Mouse (Mus musculus): Measurements from ENCODE around the gene Kcnj12. TPM values are rescaled to one million over a fixed set of nuclear protein-coding genes. Genes with fewer than 3 reads are reported as not detected.

Gene Kcnj12
- polyA plus RNA-seq, 1 experiment from 2014 or later: 0.61 TPM

DNA sequence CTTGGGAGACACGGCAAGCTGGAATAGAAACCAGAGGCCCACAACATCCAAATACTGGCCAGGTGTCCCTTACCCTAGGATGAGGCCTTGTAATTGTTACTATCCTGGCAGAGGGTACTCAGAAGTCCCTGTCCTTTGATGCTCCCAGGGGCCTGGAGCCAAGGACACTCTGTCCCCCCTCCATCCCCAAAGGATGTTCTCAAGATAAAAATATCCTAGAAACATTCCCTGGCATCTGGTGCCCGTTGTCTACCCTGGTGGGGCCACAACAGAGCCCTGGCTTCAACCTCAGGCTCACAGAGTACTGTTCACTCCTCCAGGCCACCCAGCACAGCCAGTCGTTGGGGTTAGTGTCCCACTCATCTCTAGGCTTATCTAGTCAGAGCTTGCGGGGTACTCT lies 38.3 kb downstream of the Kcnj12 start:
- Histone ChIP-seq H3K27me3 (replicated peaks; ENCODE audit: insufficient read depth, low read length) (no peaks in the 10 kb centered on the region), H3K4me1 (ENCODE audit: insufficient read depth, low read depth, low read length) (no peaks in the 10 kb centered on the region), H3K4me3 (ENCODE audit: low read depth, low read length) (no peak overlapping the region), H3K9me3 (ENCODE audit: low read length) (no peaks in the 10 kb centered on the region), H3K27ac (ENCODE audit: low read length) (no peak overlapping the region), H3K4me2 (replicated peaks; ENCODE audit: low read depth, low read length) (no peak overlapping the region), H3K36me3 (ENCODE audit: insufficient read depth, low read length) (no peaks in the 10 kb centered on the region), H3K9ac (replicated peaks; ENCODE audit: low read depth) (no peak overlapping the region)
- TF ChIP-seq CTCF (IDR thresholded peaks at IDR 0.05): no peak
- no peak for TF ChIP-seq EP300 (IDR thresholded peaks at IDR 0.05)
- DNase-seq (ENCODE audit: low spot score): no peak
- no peak; the same call in 1 of the 2 replicates for ATAC-seq
- WGBS: 76% methylated on average over 4 of the region's 4 CpGs

DNA sequence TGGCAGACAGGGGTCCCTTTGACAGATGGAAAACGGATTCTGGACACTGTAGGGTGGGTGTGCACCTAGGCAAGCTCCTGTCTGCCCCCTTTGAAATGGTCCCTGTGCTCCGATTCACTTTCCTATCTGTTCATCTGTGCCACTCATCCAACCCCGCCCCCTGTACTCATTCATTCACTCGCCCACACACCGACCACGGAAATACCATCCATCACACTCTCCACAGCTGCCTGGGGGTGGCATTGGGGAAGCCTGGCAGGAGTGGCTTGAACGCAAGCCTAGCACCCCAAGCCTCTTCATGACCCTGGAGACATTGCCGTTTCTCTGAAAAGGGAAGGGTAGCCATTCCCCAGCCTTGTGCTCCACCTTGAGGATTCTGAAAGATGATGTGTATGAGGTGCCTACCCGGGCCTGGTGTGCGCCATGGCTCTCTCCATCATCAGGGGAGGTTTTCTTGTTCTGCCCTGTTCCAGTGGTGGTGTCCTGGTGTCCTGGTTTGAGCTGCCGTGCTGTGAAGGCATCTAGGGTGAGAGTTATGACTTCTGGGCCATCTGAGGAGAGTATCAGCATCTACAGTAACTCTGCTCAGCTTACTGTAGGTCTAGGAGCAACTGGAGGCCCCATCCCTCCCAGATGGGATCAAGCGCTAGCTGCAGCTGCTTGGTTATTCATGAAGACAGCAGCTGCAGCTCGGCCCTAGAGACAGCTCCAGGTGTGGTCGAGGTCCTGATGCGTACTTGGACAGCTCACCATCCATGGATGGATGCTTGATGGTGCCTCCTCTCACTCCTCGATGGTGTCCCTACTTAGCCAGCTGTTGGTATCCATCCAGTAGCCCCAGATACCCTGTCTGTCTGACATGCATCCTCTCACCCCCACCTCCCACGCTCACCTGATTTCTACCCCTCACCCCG lies 40.4 kb downstream of the Kcnj12 start:
- H3K4me1 ChIP-seq (ENCODE audit: insufficient read depth, low read depth, low read length): no peaks in the 10 kb centered on the region
- H3K4me2 ChIP-seq (replicated peaks; ENCODE audit: low read depth, low read length): no peak overlapping the region
- TF ChIP-seq CTCF (IDR thresholded peaks at IDR 0.05): no peak
- TF ChIP-seq EP300 (IDR thresholded peaks at IDR 0.05): no peak
- no peak overlapping the region for H3K4me3 ChIP-seq (ENCODE audit: low read depth, low read length)
- no peak overlapping the region for H3K27ac ChIP-seq (ENCODE audit: low read length)
- H3K9me3 ChIP-seq (ENCODE audit: low read length): no peaks in the 10 kb centered on the region
- no peak overlapping the region for H3K9ac ChIP-seq (replicated peaks; ENCODE audit: low read depth)
- no peaks in the 10 kb centered on the region for H3K36me3 ChIP-seq (ENCODE audit: insufficient read depth, low read length)
- WGBS: 66% methylated on average over 18 of the region's 18 CpGs
- ATAC-seq: no peak
- no peaks in the 10 kb centered on the region for H3K27me3 ChIP-seq (replicated peaks; ENCODE audit: insufficient read depth, low read length)
- DNase-seq (ENCODE audit: low spot score): no peak

DNA sequence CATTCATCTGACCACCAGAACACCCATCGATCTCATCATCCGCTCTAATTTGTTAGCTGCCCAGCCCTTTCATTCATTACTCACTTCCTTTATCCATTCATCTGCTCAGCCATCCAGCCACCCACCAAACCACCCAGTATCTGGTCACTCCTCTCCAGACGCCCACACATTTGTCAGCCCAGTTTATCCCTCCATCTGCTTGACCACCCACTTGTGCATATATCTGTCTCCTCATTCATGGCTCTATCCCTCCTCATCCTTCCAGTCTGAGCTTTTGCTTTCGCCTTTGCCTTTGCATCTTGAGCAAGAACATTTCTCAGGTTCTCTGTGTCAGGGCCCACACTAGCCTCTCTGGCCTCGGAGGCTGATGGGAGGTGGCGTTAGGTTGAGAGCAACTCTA lies 41.1 kb downstream of the Kcnj12 start:
- TF ChIP-seq CTCF (IDR thresholded peaks at IDR 0.05) (no peak), EP300 (IDR thresholded peaks at IDR 0.05) (no peak)
- Histone ChIP-seq H3K9me3 (ENCODE audit: low read length) (no peaks in the 10 kb centered on the region), H3K4me2 (replicated peaks; ENCODE audit: low read depth, low read length) (no peak overlapping the region), H3K27ac (ENCODE audit: low read length) (no peak overlapping the region), H3K36me3 (ENCODE audit: insufficient read depth, low read length) (no peaks in the 10 kb centered on the region), H3K4me1 (ENCODE audit: insufficient read depth, low read depth, low read length) (no peaks in the 10 kb centered on the region), H3K27me3 (replicated peaks; ENCODE audit: insufficient read depth, low read length) (no peaks in the 10 kb centered on the region), H3K4me3 (ENCODE audit: low read depth, low read length) (no peak overlapping the region), H3K9ac (replicated peaks; ENCODE audit: low read depth) (no peak overlapping the region)
- DNase-seq (ENCODE audit: low spot score) (no peak), ATAC-seq (no peak)
- WGBS: 83% methylated on average over 6 of the region's 6 CpGs

DNA sequence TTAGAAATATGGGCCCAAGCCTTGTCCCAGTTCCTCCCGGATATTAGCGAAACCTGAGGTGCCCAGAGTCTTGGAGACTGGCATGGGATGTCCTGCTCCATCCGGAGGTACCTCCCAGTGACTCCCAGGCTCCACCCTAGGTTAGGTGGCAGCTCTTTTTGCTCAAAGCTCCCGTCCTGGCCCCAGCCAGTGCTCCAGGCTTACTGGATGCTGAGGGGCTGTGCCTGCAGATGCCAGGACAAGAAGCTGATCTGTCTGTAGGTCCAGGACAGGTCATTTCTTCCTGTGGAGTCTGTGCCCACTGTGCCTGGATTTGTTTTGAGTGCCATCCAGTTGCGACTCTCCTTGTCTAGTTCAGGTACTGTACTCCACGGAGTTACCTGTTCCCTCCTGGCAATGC lies 43.3 kb downstream of the Kcnj12 start:
- WGBS: 79% methylated on average over 6 of the region's 6 CpGs
- Histone ChIP-seq H3K4me3 (ENCODE audit: low read depth, low read length) (no peak overlapping the region), H3K9me3 (ENCODE audit: low read length) (no peaks in the 10 kb centered on the region), H3K4me1 (ENCODE audit: insufficient read depth, low read depth, low read length) (no peaks in the 10 kb centered on the region), H3K9ac (replicated peaks; ENCODE audit: low read depth) (no peak overlapping the region), H3K27ac (ENCODE audit: low read length) (no peak overlapping the region), H3K4me2 (replicated peaks; ENCODE audit: low read depth, low read length) (no peak overlapping the region), H3K36me3 (ENCODE audit: insufficient read depth, low read length) (no peaks in the 10 kb centered on the region), H3K27me3 (replicated peaks; ENCODE audit: insufficient read depth, low read length) (no peaks in the 10 kb centered on the region)
- ATAC-seq (no peak), DNase-seq (ENCODE audit: low spot score) (no peak)
- TF ChIP-seq CTCF (IDR thresholded peaks at IDR 0.05): no peak
- no peak for TF ChIP-seq EP300 (IDR thresholded peaks at IDR 0.05)

DNA sequence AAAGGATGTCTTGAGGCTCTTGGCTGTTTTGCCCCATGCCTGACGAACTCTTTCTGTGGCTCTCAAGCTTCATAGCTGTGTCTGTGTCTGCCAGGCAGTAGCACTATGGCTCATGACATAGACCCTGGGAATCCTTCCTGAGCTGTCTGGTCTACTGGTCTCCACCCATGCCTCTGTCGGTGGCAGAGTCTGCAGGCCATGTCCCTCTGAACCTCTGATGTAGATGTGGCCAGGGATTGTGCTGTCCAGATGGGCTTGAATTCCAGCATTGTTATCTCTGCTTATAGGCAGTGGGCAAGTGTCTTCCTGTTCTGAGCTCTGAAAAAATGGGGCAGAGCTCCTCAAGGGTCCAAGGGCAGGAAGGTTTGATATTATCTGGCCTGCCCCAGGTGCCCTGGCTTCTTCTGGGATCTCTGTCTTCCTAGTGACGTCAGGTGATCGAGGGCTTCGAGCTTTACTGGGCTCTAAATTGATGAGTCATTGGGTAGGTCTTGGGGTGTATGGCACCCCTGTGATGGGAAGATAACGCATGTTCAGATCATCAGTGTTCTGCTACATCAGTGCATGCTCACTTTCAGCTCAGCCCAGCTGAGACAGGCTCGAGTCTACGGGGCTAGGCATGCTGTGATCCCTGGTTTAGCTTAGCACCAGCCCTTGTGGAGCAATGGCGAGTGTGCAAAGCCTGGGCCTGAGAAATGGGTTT lies 44.9 kb downstream of the Kcnj12 start:
- no peak for DNase-seq (ENCODE audit: low spot score)
- 85% methylated on average over 9 of the region's 9 CpGs for WGBS
- H3K9me3 ChIP-seq (ENCODE audit: low read length): no peaks in the 10 kb centered on the region
- no peak for ATAC-seq
- TF ChIP-seq EP300 (IDR thresholded peaks at IDR 0.05): no peak
- H3K4me2 ChIP-seq (replicated peaks; ENCODE audit: low read depth, low read length): no peak overlapping the region
- no peak overlapping the region for H3K4me3 ChIP-seq (ENCODE audit: low read depth, low read length)
- no peak overlapping the region for H3K27ac ChIP-seq (ENCODE audit: low read length)
- H3K9ac ChIP-seq (replicated peaks; ENCODE audit: low read depth): no peak overlapping the region
- no peaks in the 10 kb centered on the region for H3K36me3 ChIP-seq (ENCODE audit: insufficient read depth, low read length)
- H3K27me3 ChIP-seq (replicated peaks; ENCODE audit: insufficient read depth, low read length): no peaks in the 10 kb centered on the region
- H3K4me1 ChIP-seq (ENCODE audit: insufficient read depth, low read depth, low read length): no peaks in the 10 kb centered on the region

DNA sequence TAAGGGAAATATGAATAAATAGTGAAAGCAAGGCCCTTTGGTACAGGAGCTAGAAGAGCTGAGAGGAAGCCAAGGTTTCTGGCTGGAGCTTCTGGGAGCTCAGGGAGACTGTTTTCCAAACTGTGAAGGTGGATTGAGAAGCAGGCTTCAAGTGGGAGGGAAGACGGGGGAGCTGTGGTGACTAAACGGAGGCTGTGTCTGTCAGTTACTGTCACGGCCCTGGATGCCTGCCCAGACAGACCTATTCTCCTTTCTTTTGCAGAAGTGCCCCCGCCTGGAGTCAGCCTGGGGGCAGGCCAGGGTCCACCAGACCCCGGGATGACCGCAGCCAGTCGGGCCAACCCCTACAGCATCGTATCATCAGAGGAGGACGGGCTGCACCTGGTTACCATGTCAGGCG lies 46.5 kb downstream of the Kcnj12 start:
- no peaks in the 10 kb centered on the region for H3K27me3 ChIP-seq (replicated peaks; ENCODE audit: insufficient read depth, low read length)
- H3K27ac ChIP-seq (ENCODE audit: low read length): no peak overlapping the region
- no peaks in the 10 kb centered on the region for H3K36me3 ChIP-seq (ENCODE audit: insufficient read depth, low read length)
- 83% methylated on average over 10 of the region's 10 CpGs for WGBS
- H3K9me3 ChIP-seq (ENCODE audit: low read length): no peaks in the 10 kb centered on the region
- DNase-seq (ENCODE audit: low spot score): no peak
- no peak overlapping the region for H3K4me3 ChIP-seq (ENCODE audit: low read depth, low read length)
- ATAC-seq: no peak
- no peaks in the 10 kb centered on the region for H3K4me1 ChIP-seq (ENCODE audit: insufficient read depth, low read depth, low read length)
- TF ChIP-seq EP300 (IDR thresholded peaks at IDR 0.05) (no peak), CTCF (IDR thresholded peaks at IDR 0.05) (no peak)
- H3K9ac ChIP-seq (replicated peaks; ENCODE audit: low read depth): no peak overlapping the region
- no peak overlapping the region for H3K4me2 ChIP-seq (replicated peaks; ENCODE audit: low read depth, low read length)
